In the genomic region with DNA sequence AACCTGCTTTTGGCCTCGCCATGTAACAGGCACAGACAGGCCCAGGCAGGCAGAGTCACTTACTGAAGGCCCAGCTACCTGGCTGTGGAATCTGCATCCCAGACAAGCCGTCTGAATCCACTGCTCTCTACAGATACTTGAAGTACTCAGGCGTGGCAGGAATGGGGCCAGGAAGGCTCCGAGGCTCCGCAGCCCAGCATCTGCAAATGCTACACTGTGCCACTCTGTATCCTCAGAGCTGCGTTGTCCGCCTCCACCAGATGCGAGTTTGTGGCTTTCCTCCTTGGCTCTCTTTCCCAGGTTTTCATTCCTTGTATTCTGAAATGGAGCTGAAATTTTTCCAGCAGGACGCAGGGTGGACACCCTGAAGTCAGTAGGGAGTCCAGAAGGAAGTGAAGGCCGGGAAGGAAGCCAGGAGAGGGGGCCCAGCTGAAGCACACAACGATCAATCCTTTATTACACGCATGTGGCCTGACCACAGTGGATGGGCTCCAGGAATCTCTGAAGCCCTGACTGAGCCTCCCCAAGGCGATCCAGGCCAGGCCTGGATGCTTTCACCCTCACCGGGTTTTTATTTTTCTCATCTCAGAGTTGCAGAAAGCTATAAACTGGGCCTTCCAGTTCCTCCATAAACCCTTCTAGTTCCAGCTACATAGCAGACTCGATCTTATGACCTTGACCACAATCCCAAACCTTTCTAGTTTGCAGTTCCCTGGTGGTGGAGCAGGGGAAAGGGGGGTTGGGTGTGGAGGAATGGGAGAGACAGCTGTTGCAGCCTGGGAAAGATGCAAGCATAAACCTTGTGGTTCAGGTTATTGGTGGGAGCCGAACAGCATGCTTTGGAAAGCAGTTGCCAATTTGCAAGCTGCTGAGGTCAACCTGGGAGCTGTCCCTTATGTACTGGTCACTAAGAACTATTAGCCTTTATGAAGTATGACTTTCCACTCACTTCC, we compare ENCODE assay signal across 10 mouse cellular contexts. TPM values are rescaled to one million over a fixed set of nuclear protein-coding genes. Genes with fewer than 3 reads are reported as not detected.
DNase-seq lines count a peak whose midpoint lies in the region; ATAC-seq and TF ChIP-seq lines count a peak whose summit lies in the region.
"Had no signal": no experiment of that assay in that cellular context is flagged by ENCODE, and none has a peak within 500 bp of the region (broad histone marks: within the 10 kb centered on the region; RNA-seq: fewer than 3 reads in every experiment).

No protein-coding gene starts in this region.

- DNase-seq in urinary bladder, postnatal 4 days (ENCODE audit: low spot score in 2 of 2): peak; percentile 75 to 80
- DNase-seq in urinary bladder, postnatal 10 days (ENCODE audit: low spot score): no peak
- peak; percentile 75 to 79 for DNase-seq in heart, adult 9 months (ENCODE audit: low spot score in 2 of 2)
- DNase-seq in kidney, postnatal 0 days (ENCODE audit: low spot score): peak; percentile 89
- no peak for DNase-seq in adrenal gland, postnatal 25 days
- DNase-seq in cerebellum, adult 11 months: no peak
- DNase-seq: liver, postnatal 0 days had no signal

- no peaks in the 10 kb centered on the region for H3K36me3 ChIP-seq in kidney, postnatal 0 days (ENCODE audit: insufficient read depth, low read length)
- H3K36me3 ChIP-seq in midbrain, embryonic 16.5 days (ENCODE audit: control insufficient read depth, insufficient read depth, low read length): no peaks in the 10 kb centered on the region

- H3K27me3 ChIP-seq in kidney, postnatal 0 days (ENCODE audit: insufficient read depth, low read length): no peaks in the 10 kb centered on the region
- no peaks in the 10 kb centered on the region for H3K27me3 ChIP-seq in midbrain, embryonic 16.5 days (ENCODE audit: control insufficient read depth, insufficient read depth, low read depth, low read length)

- H3K27ac ChIP-seq in kidney, postnatal 0 days: peak overlapping the region; percentile 85
- no peak overlapping the region for H3K27ac ChIP-seq in midbrain, embryonic 16.5 days (ENCODE audit: low read length)

- H3K4me3 ChIP-seq in kidney, postnatal 0 days (replicated peaks; ENCODE audit: low read depth, low read length): no peak overlapping the region
- H3K4me3 ChIP-seq in midbrain, embryonic 16.5 days (ENCODE audit: low read depth, low read length): no peak overlapping the region

- TF ChIP-seq CTCF in kidney, postnatal 0 days (IDR thresholded peaks at IDR 0.05; ENCODE audit: low read depth): no peak; the same call in 1 of the 2 replicates

- H3K9me3 ChIP-seq in kidney, postnatal 0 days (replicated peaks; ENCODE audit: low read length): no peaks in the 10 kb centered on the region
- H3K9me3 ChIP-seq in midbrain, embryonic 16.5 days (replicated peaks; ENCODE audit: control insufficient read depth, low read length, poor library complexity, severe bottlenecking): no peaks in the 10 kb centered on the region

- no peak overlapping the region for H3K9ac ChIP-seq in kidney, postnatal 0 days (ENCODE audit: low read depth, low read length)
- H3K9ac ChIP-seq in midbrain, embryonic 16.5 days (ENCODE audit: low read depth, low read length): no peak overlapping the region
- H3K9ac ChIP-seq: liver, postnatal 0 days had no signal

- WGBS in kidney, postnatal 0 days: 47% methylated on average over 16 of the region's 16 CpGs
- WGBS in midbrain, embryonic 16.5 days: 77% methylated on average over 16 of the region's 16 CpGs

- peak; percentile 41; the same call in 1 of the 2 replicates for ATAC-seq in kidney, postnatal 0 days (replicated peaks; ENCODE audit: low FRiP score, low read depth)
- ATAC-seq in cerebellum, adult (ENCODE audit: insufficient number of reproducible peaks, low FRiP score, low TSS enrichment): no peak
- ATAC-seq in midbrain, embryonic 16.5 days: no peak
- ATAC-seq: liver, postnatal 0 days had no signal

- H3K4me2 ChIP-seq in kidney, postnatal 0 days (ENCODE audit: low read length): no peak overlapping the region
- H3K4me2 ChIP-seq in midbrain, embryonic 16.5 days (ENCODE audit: low read length): no peak overlapping the region

- H3K4me1 ChIP-seq in kidney, postnatal 0 days (replicated peaks; ENCODE audit: insufficient read depth, low read length): peaks cover 14% of the 10 kb centered on the region
- peaks cover 16% of the 10 kb centered on the region for H3K4me1 ChIP-seq in midbrain, embryonic 16.5 days (ENCODE audit: control insufficient read depth, insufficient read depth, low read length)

RNA-seq across cellular contexts. Expression of gene Hhat, which starts 27.5 kb away (rescaled TPM):
- 11.9 and 13.5 TPM in 2 replicates for polyA plus RNA-seq in kidney, postnatal 0 days (2015; fragmentation: Nextera tagmentation; extraction: Ambion mirVana)
- 5.7 and 8.3 TPM in 2 replicates for total RNA-seq in adrenal gland, postnatal 25 days (2021)
- polyA plus RNA-seq in midbrain, embryonic 16.5 days (2015; fragmentation: Nextera tagmentation; extraction: Ambion mirVana): 3.3 and 3.4 TPM in 2 replicates

RNA-seq across cellular contexts. Expression of gene Sertad4, which starts 57.1 kb away (rescaled TPM):
- 20.0 and 20.4 TPM in 2 replicates for polyA plus RNA-seq in kidney, postnatal 0 days (2015; fragmentation: Nextera tagmentation; extraction: Ambion mirVana)
- total RNA-seq in adrenal gland, postnatal 25 days (2021): 10.1 and 18.8 TPM in 2 replicates
- polyA plus RNA-seq in midbrain, embryonic 16.5 days (2015; fragmentation: Nextera tagmentation; extraction: Ambion mirVana): 26.3 and 27.6 TPM in 2 replicates
- total RNA-seq: common myeloid progenitor, adult 5-6 weeks had no signal

Comparison
In these comparisons a context has a peak if more than half of its experiments do, and no peak if none do; other contexts are left out.
1. DNase-seq: peak in urinary bladder, postnatal 4 days (2 of 2), heart, adult 9 months (2 of 2) and kidney, postnatal 0 days (single experiment); none in urinary bladder, postnatal 10 days (single experiment), adrenal gland, postnatal 25 days (single experiment) and cerebellum, adult 11 months (single experiment).